Mouse (Mus musculus) neural tube, embryonic 13.5 days (tissue): ENCODE data around the gene Lce1m. TPM values are rescaled to one million over a fixed set of nuclear protein-coding genes. Genes with fewer than 3 reads are reported as not detected.
A peak's percentile ranks its signal among the peaks of the same experiment; 100 is the strongest.

Experiments used
- ATAC-seq: fragments of 200-750 bp; cut with Nextera tagmentation; 2 replicates; pipeline ENCODE4 v1.8.0; 2017; ENCODE audit warnings: low read depth, mild to moderate bottlenecking, moderate TSS enrichment, moderate library complexity
- H3K27ac ChIP-seq: fragments of 300-500 bp; sonication (generic); replicated peaks from 2 replicates; pipeline ENCODE4 v1.5.1; 2015; ENCODE audit warnings: moderate library complexity, mild to moderate bottlenecking, inconsistent platforms
- H3K27me3 ChIP-seq: fragments of 300-500 bp; sonication (generic); 2 replicates; pipeline ENCODE4 v1.6.1; 2015; ENCODE audit warnings: mild to moderate bottlenecking, inconsistent platforms
- H3K36me3 ChIP-seq: fragments of 300-500 bp; sonication (generic); 2 replicates; pipeline ENCODE4 v1.6.1; 2015; ENCODE audit warnings: mild to moderate bottlenecking, inconsistent platforms
- H3K4me1 ChIP-seq: fragments of 300-500 bp; sonication (generic); replicated peaks from 2 replicates; pipeline ENCODE4 v1.6.1; 2015; ENCODE audit warnings: inconsistent platforms
- H3K4me2 ChIP-seq: fragments of 300-500 bp; sonication (generic); 2 replicates; pipeline ENCODE4 v1.6.1; 2015; ENCODE audit warnings: inconsistent platforms, mild to moderate bottlenecking, moderate library complexity
- H3K4me3 ChIP-seq: fragments of 300-500 bp; sonication (generic); 2 replicates; pipeline ENCODE4 v1.5.1; 2015; ENCODE audit warnings: mild to moderate bottlenecking, inconsistent platforms
- H3K9ac ChIP-seq: fragments of 300-500 bp; sonication (generic); 2 replicates; pipeline ENCODE4 v1.6.1; 2015; ENCODE audit warnings: moderate library complexity, mild to moderate bottlenecking, inconsistent platforms
- H3K9me3 ChIP-seq: fragments of 300-500 bp; sonication (generic); 2 replicates; pipeline ENCODE4 v1.6.1; 2016; ENCODE audit warnings: inconsistent platforms
- WGBS: fragments of 180-500 bp; shearing (Covaris S2); methylation state at CpG from one replicate; pipeline ENCODE4 v1.1.7; 2015; 5-methylcytosine and 5-hydroxymethylcytosine counted together
- polyA plus RNA-seq: library from polyadenylated mRNA; unstranded; fragments of >200 nt; fragmentation: Nextera tagmentation; extraction: Ambion mirVana; gene quantifications from 2 replicates; pipeline ENCODE4 v1.2.1, GENCODE M21; 2015

Lce1m gene
- polyA plus RNA-seq, 1 experiment from 2014 or later = not detected

- Histone ChIP-seq H3K27ac (no peak overlapping the region), H3K4me3 (no peak overlapping the region), H3K4me1 (no peaks in the 10 kb centered on the region), H3K27me3 (no peaks in the 10 kb centered on the region), H3K9ac (no peak overlapping the region), H3K9me3 (no peaks in the 10 kb centered on the region), H3K36me3 (no peaks in the 10 kb centered on the region), H3K4me2 (no peak overlapping the region)
- 91% methylated on average over 3 of the region's 3 CpGs for WGBS
- no peak for ATAC-seq
These were observed 18.2 kb downstream of the Lce1m start for GRCm38 (mm10) chr3:93000621-93001020.

GRCm38 (mm10) chr3:92998691-92999090 lies 20.2 kb downstream of the Lce1m start:
- Histone ChIP-seq H3K4me2 (no peak overlapping the region), H3K4me1 (no peaks in the 10 kb centered on the region), H3K27me3 (no peaks in the 10 kb centered on the region), H3K9ac (no peak overlapping the region), H3K36me3 (no peaks in the 10 kb centered on the region), H3K4me3 (no peak overlapping the region), H3K27ac (no peak overlapping the region), H3K9me3 (no peaks in the 10 kb centered on the region)
- WGBS = 7% methylated on average over 7 of the region's 7 CpGs
- peak; percentile 91 for ATAC-seq

- Histone ChIP-seq H3K9me3 (no peaks in the 10 kb centered on the region), H3K4me1 (no peaks in the 10 kb centered on the region), H3K4me2 (no peak within 1 kb of the TSS), H3K27ac (no peak within 1 kb of the TSS), H3K4me3 (no peak within 1 kb of the TSS), H3K36me3 (no peaks in the 10 kb centered on the region), H3K27me3 (no peaks in the 10 kb centered on the region), H3K9ac (no peak within 1 kb of the TSS)
- ATAC-seq = no peak
These were observed 26.9 kb downstream of the Lce1m start, which contains the start of gene Lce3f for GRCm38 (mm10) chr3:92991926-92992325. Gene Lce3f (plus strand): TSS chr3:92992226.

GRCm38 (mm10) chr3:92978484-92978883 lies 40.4 kb downstream of the Lce1m start:
- Histone ChIP-seq H3K4me1 (no peaks in the 10 kb centered on the region), H3K4me2 (no peak overlapping the region), H3K27me3 (no peaks in the 10 kb centered on the region), H3K27ac (no peak overlapping the region), H3K9me3 (no peaks in the 10 kb centered on the region), H3K9ac (no peak overlapping the region), H3K36me3 (no peaks in the 10 kb centered on the region), H3K4me3 (no peak overlapping the region)
- ATAC-seq = no peak
- 87% methylated on average over 2 of the region's 2 CpGs for WGBS

Other genes with a start within 250 kb of the Lce1m start
- not detected in 2 replicates for gene Lce1i, start 240.2 kb downstream of the Lce1m start, polyA plus RNA-seq
- not detected in 2 replicates for gene Lce1j, start 228.5 kb downstream of the Lce1m start, polyA plus RNA-seq
- not detected in 2 replicates for gene Lce1k, start 211.2 kb downstream of the Lce1m start, polyA plus RNA-seq
- not detected in 2 replicates for gene Kprp, start 191.8 kb downstream of the Lce1m start, polyA plus RNA-seq
- gene Lce1l, start 167.8 kb downstream of the Lce1m start, polyA plus RNA-seq = not detected in 2 replicates
- not detected in 2 replicates for gene 2310050C09Rik, start 148.8 kb downstream of the Lce1m start, polyA plus RNA-seq
- gene Lce3a, start 92.8 kb downstream of the Lce1m start, polyA plus RNA-seq = not detected in 2 replicates
- gene Lce3b, start 86.1 kb downstream of the Lce1m start, polyA plus RNA-seq = not detected in 2 replicates
- not detected in 2 replicates for gene Lce3c, start 74.6 kb downstream of the Lce1m start, polyA plus RNA-seq
- not detected in 2 replicates for gene Lce3d, start 61.7 kb downstream of the Lce1m start, polyA plus RNA-seq
- not detected in 2 replicates for gene Lce3e, start 52.0 kb downstream of the Lce1m start, polyA plus RNA-seq
- gene Lce3f, start 26.8 kb downstream of the Lce1m start, polyA plus RNA-seq = 0.46 TPM in 1 of 2 replicates, not detected in the other
- gene Crct1, start 3.4 kb downstream of the Lce1m start, polyA plus RNA-seq = 0.59 TPM in 1 of 2 replicates, not detected in the other
- not detected in 2 replicates for gene Gm4858, start 49.8 kb upstream of the Lce1m start, polyA plus RNA-seq
- not detected in 2 replicates for gene Crnn, start 125.7 kb upstream of the Lce1m start, polyA plus RNA-seq
- gene Flg2, start 178.2 kb upstream of the Lce1m start, polyA plus RNA-seq = not detected in 2 replicates